Mouse (Mus musculus): ENCODE measurements around the gene Lrrc20. TPM values are rescaled to one million over a fixed set of nuclear protein-coding genes. Genes with fewer than 3 reads are reported as not detected.

Lrrc20 gene
- polyA plus RNA-seq, 1 experiment from 2014 or later, result 11.8 TPM

- no peak for ATAC-seq (ENCODE audit: insufficient number of reproducible peaks, low FRiP score, low TSS enrichment, low read depth)
- 62% methylated on average over 3 of the region's 3 CpGs for WGBS
- H3K4me3 ChIP-seq (ENCODE audit: low read depth, low read length), result no peak overlapping the region
These were observed 18.4 kb upstream of the Lrrc20 start for GRCm38 (mm10) chr10:61457182-61457581.

DNA sequence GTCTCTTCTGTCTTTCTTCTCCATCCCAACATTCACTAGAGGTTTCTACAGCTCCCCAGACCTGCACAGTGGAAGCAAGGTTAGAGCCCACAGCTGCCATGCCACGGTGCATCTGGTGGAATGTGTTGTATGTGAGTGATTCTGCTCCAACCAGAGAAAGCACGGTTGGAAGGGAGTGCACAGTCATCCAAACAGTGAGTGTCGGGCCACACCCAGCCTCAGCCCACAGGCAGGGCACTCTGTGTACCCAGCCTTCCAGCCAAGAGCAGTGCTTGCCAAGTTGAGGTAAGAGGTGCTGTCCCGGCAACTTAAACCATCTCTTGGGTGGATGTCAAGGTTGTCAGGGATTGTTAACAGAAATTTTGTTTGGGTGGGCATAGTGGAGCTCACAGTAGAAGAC lies 10.6 kb upstream of the Lrrc20 start:
- Histone ChIP-seq H3K9ac (ENCODE audit: low read length) (no peak overlapping the region), H3K4me3 (ENCODE audit: low read depth, low read length) (no peak overlapping the region), H3K27ac (replicated peaks; ENCODE audit: low read depth, low read length) (no peak overlapping the region), H3K27me3 (ENCODE audit: control insufficient read depth, insufficient read depth, low read length) (no peaks in the 10 kb centered on the region), H3K4me2 (ENCODE audit: low read depth, severe bottlenecking) (no peak overlapping the region), H3K36me3 (ENCODE audit: control insufficient read depth, insufficient read depth, low read length) (no peaks in the 10 kb centered on the region), H3K4me1 (ENCODE audit: control insufficient read depth, insufficient read depth, low read length) (no peaks in the 10 kb centered on the region), H3K9me3 (ENCODE audit: control insufficient read depth, low read length) (no peaks in the 10 kb centered on the region)
- ATAC-seq (ENCODE audit: insufficient number of reproducible peaks, low FRiP score, low TSS enrichment, low read depth), result no peak
- WGBS, result 89% methylated on average over 4 of the region's 4 CpGs
- no peak for DNase-seq (ENCODE audit: low spot score)

More at GRCm38 (mm10) chr10:61457182-61457581, 18.4 kb upstream of the Lrrc20 start:
- Histone ChIP-seq H3K9me3 (ENCODE audit: control insufficient read depth, low read length) (no peaks in the 10 kb centered on the region), H3K36me3 (ENCODE audit: control insufficient read depth, insufficient read depth, low read length) (no peaks in the 10 kb centered on the region), H3K27me3 (ENCODE audit: control insufficient read depth, insufficient read depth, low read length) (no peaks in the 10 kb centered on the region), H3K27ac (replicated peaks; ENCODE audit: low read depth, low read length) (no peak overlapping the region), H3K4me1 (ENCODE audit: control insufficient read depth, insufficient read depth, low read length) (no peaks in the 10 kb centered on the region), H3K9ac (ENCODE audit: low read length) (no peak overlapping the region), H3K4me2 (ENCODE audit: low read depth, severe bottlenecking) (no peak overlapping the region)
- no peak for DNase-seq (ENCODE audit: low spot score)

DNA sequence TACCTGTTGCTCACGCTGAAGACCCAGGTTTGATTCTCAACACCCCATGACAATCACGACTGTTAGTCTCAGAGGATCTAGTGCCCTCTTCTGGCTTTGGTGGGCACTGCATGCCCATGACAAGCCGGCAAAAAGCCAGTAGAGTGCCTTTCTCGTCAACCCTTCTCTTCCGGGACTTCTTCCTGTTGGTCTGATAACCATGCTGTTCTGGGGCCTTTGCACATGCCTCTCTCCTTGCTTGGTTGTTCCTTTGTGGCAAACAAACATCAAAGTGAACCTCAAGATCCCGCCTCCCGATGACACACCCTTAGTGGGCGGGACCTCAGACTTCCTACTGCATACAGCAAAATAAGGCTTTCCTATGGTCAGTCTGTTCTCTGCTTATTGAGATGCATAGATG lies 9.4 kb upstream of the Lrrc20 start:
- H3K9ac ChIP-seq (ENCODE audit: low read length), result no peak overlapping the region
- H3K9me3 ChIP-seq (ENCODE audit: control insufficient read depth, low read length), result no peaks in the 10 kb centered on the region
- H3K4me2 ChIP-seq (ENCODE audit: low read depth, severe bottlenecking), result no peak overlapping the region
- DNase-seq (ENCODE audit: low spot score), result no peak
- no peaks in the 10 kb centered on the region for H3K4me1 ChIP-seq (ENCODE audit: control insufficient read depth, insufficient read depth, low read length)
- H3K27ac ChIP-seq (replicated peaks; ENCODE audit: low read depth, low read length), result no peak overlapping the region
- no peak for ATAC-seq (ENCODE audit: insufficient number of reproducible peaks, low FRiP score, low TSS enrichment, low read depth)
- H3K36me3 ChIP-seq (ENCODE audit: control insufficient read depth, insufficient read depth, low read length), result no peaks in the 10 kb centered on the region
- no peaks in the 10 kb centered on the region for H3K27me3 ChIP-seq (ENCODE audit: control insufficient read depth, insufficient read depth, low read length)
- WGBS, result 66% methylated on average over 8 of the region's 8 CpGs
- H3K4me3 ChIP-seq (ENCODE audit: low read depth, low read length), result no peak overlapping the region

- 30% methylated on average over 5 of the region's 5 CpGs for WGBS
- Histone ChIP-seq H3K9me3 (ENCODE audit: control insufficient read depth, low read length) (no peaks in the 10 kb centered on the region), H3K9ac (ENCODE audit: low read length) (no peak overlapping the region), H3K27me3 (ENCODE audit: control insufficient read depth, insufficient read depth, low read length) (no peaks in the 10 kb centered on the region), H3K4me1 (ENCODE audit: control insufficient read depth, insufficient read depth, low read length) (no peaks in the 10 kb centered on the region), H3K4me2 (ENCODE audit: low read depth, severe bottlenecking) (no peak overlapping the region), H3K36me3 (ENCODE audit: control insufficient read depth, insufficient read depth, low read length) (no peaks in the 10 kb centered on the region), H3K4me3 (ENCODE audit: low read depth, low read length) (no peak overlapping the region), H3K27ac (replicated peaks; ENCODE audit: low read depth, low read length) (no peak overlapping the region)
- DNase-seq (ENCODE audit: low spot score) (peak; percentile 61), ATAC-seq (ENCODE audit: insufficient number of reproducible peaks, low FRiP score, low TSS enrichment, low read depth) (no peak)
These were observed 8.7 kb upstream of the Lrrc20 start for GRCm38 (mm10) chr10:61466873-61467272.

- Histone ChIP-seq H3K4me1 (ENCODE audit: control insufficient read depth, insufficient read depth, low read length) (no peaks in the 10 kb centered on the region), H3K4me2 (ENCODE audit: low read depth, severe bottlenecking) (no peak overlapping the region), H3K9ac (ENCODE audit: low read length) (no peak overlapping the region), H3K27ac (replicated peaks; ENCODE audit: low read depth, low read length) (no peak overlapping the region), H3K4me3 (ENCODE audit: low read depth, low read length) (no peak overlapping the region), H3K36me3 (ENCODE audit: control insufficient read depth, insufficient read depth, low read length) (no peaks in the 10 kb centered on the region), H3K27me3 (ENCODE audit: control insufficient read depth, insufficient read depth, low read length) (no peaks in the 10 kb centered on the region), H3K9me3 (ENCODE audit: control insufficient read depth, low read length) (no peaks in the 10 kb centered on the region)
- ATAC-seq (ENCODE audit: insufficient number of reproducible peaks, low FRiP score, low TSS enrichment, low read depth), result no peak
- DNase-seq (ENCODE audit: low spot score), result no peak
- WGBS, result 63% methylated on average over 7 of the region's 7 CpGs
These were observed 6.7 kb upstream of the Lrrc20 start for GRCm38 (mm10) chr10:61468900-61469299.

DNA sequence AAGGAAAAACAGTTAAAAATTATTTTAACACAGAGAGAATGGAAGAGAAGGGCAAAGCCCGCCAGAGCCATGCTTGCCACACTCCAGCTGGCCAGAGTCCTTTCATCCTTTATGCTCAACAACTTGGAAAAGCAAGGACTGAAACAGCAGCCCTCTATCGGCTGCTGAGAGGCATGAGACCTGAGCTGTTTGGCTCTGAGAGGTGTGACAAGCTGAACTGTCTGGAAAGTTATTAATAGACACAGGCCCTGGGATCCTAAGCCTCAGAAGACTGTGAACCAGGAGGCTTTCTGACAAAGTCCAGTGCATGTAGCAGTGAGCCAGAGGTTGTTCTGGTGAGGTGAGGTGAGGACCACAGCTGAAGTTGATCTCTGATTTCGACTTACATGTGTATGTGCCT lies 2.0 kb upstream of the Lrrc20 start:
- no peaks in the 10 kb centered on the region for H3K9me3 ChIP-seq (ENCODE audit: control insufficient read depth, low read length)
- 78% methylated on average over 3 of the region's 3 CpGs for WGBS
- H3K27ac ChIP-seq (replicated peaks; ENCODE audit: low read depth, low read length), result no peak overlapping the region
- H3K36me3 ChIP-seq (ENCODE audit: control insufficient read depth, insufficient read depth, low read length), result no peaks in the 10 kb centered on the region
- ATAC-seq (ENCODE audit: insufficient number of reproducible peaks, low FRiP score, low TSS enrichment, low read depth) (no peak), DNase-seq (ENCODE audit: low spot score) (no peak)
- no peak overlapping the region for H3K4me3 ChIP-seq (ENCODE audit: low read depth, low read length)
- H3K4me1 ChIP-seq (ENCODE audit: control insufficient read depth, insufficient read depth, low read length), result peaks cover 4% of the 10 kb centered on the region
- no peak overlapping the region for H3K4me2 ChIP-seq (ENCODE audit: low read depth, severe bottlenecking)
- H3K9ac ChIP-seq (ENCODE audit: low read length), result no peak overlapping the region
- no peaks in the 10 kb centered on the region for H3K27me3 ChIP-seq (ENCODE audit: control insufficient read depth, insufficient read depth, low read length)

DNA sequence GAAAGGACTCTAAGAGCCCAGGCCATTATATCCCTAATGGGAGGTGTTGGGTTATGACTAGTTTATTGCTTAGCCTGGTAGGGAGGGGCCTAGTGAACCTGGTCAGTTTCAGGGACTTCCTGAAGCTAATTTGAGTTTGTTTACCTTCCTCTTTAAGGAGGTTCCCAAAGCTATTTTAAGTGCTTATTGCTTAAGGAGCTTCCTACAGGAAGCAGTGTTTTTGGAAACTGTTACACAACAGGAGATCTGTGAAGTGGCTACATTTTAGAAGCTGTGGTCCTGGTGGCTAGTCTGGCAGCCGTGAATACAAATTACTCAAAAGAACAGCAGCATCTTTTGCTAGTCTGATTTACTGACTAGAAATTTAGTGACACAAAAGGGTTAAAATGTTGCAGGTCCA lies 1.3 kb upstream of the Lrrc20 start:
- DNase-seq (ENCODE audit: low spot score), result no peak
- H3K9me3 ChIP-seq (ENCODE audit: control insufficient read depth, low read length), result no peaks in the 10 kb centered on the region
- peaks cover 4% of the 10 kb centered on the region for H3K4me1 ChIP-seq (ENCODE audit: control insufficient read depth, insufficient read depth, low read length)
- H3K4me3 ChIP-seq (ENCODE audit: low read depth, low read length), result no peak overlapping the region
- ATAC-seq (ENCODE audit: insufficient number of reproducible peaks, low FRiP score, low TSS enrichment, low read depth), result no peak
- H3K27me3 ChIP-seq (ENCODE audit: control insufficient read depth, insufficient read depth, low read length), result no peaks in the 10 kb centered on the region
- 87% methylated on average over 1 of the region's 1 CpGs for WGBS
- no peak overlapping the region for H3K4me2 ChIP-seq (ENCODE audit: low read depth, severe bottlenecking)
- H3K27ac ChIP-seq (replicated peaks; ENCODE audit: low read depth, low read length), result no peak overlapping the region
- no peaks in the 10 kb centered on the region for H3K36me3 ChIP-seq (ENCODE audit: control insufficient read depth, insufficient read depth, low read length)
- H3K9ac ChIP-seq (ENCODE audit: low read length), result no peak overlapping the region

DNA sequence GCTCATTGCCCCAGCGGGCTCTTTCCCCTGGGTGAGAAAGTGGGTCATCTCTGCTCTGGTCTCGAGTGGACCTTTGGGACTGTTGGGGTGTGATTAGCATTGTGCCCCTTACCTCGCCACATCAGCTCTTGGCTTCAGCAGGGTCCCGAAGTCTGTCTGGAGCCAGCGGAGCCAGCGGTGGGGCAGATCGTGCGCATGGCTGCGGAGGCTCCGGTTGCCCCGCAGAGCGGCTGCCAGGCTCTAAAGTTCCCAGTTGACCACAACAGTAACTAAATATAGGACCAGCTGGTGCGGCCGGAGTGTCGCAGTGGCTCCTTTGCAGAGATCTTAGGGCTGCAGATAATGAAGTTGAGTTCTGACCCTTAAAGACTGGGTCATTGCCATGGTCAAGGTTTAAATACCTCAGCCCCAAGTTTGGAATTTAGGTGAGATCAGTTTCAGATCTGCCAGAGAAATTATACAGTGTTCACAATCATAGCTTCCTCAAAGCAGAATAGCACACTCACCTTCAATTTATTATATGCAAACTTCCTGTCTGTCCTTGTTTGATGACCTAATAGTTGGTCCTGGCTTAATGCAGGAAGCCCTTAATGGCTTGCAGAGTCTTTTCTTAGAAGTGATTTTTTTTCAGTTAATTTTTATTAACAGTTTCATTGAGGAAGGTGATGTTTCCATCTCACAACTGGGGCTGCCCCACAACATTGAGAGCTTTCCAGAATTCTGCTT lies 1.0 kb downstream of the Lrrc20 start:
- H3K9me3 ChIP-seq (ENCODE audit: control insufficient read depth, low read length), result no peaks in the 10 kb centered on the region
- DNase-seq (ENCODE audit: low spot score), result no peak
- peaks cover 4% of the 10 kb centered on the region for H3K4me1 ChIP-seq (ENCODE audit: control insufficient read depth, insufficient read depth, low read length)
- H3K4me2 ChIP-seq (ENCODE audit: low read depth, severe bottlenecking), result peak overlapping the region; percentile 95
- H3K4me3 ChIP-seq (ENCODE audit: low read depth, low read length), result peak overlapping the region; percentile 80
- ATAC-seq (ENCODE audit: insufficient number of reproducible peaks, low FRiP score, low TSS enrichment, low read depth), result no peak
- no peaks in the 10 kb centered on the region for H3K36me3 ChIP-seq (ENCODE audit: control insufficient read depth, insufficient read depth, low read length)
- H3K27me3 ChIP-seq (ENCODE audit: control insufficient read depth, insufficient read depth, low read length), result no peaks in the 10 kb centered on the region
- no peak overlapping the region for H3K27ac ChIP-seq (replicated peaks; ENCODE audit: low read depth, low read length)
- peak overlapping the region; percentile 82 for H3K9ac ChIP-seq (ENCODE audit: low read length)
- 1% methylated on average over 15 of the region's 15 CpGs for WGBS

GRCm38 (mm10) chr10:61479461-61479860 lies 3.9 kb downstream of the Lrrc20 start:
- WGBS, result 87% methylated on average over 10 of the region's 10 CpGs
- ATAC-seq (ENCODE audit: insufficient number of reproducible peaks, low FRiP score, low TSS enrichment, low read depth) (no peak), DNase-seq (ENCODE audit: low spot score) (no peak)
- Histone ChIP-seq H3K9me3 (ENCODE audit: control insufficient read depth, low read length) (no peaks in the 10 kb centered on the region), H3K36me3 (ENCODE audit: control insufficient read depth, insufficient read depth, low read length) (no peaks in the 10 kb centered on the region), H3K27me3 (ENCODE audit: control insufficient read depth, insufficient read depth, low read length) (no peaks in the 10 kb centered on the region), H3K4me2 (ENCODE audit: low read depth, severe bottlenecking) (no peak overlapping the region), H3K9ac (ENCODE audit: low read length) (no peak overlapping the region), H3K4me3 (ENCODE audit: low read depth, low read length) (no peak overlapping the region), H3K27ac (replicated peaks; ENCODE audit: low read depth, low read length) (no peak overlapping the region), H3K4me1 (ENCODE audit: control insufficient read depth, insufficient read depth, low read length) (peaks cover 4% of the 10 kb centered on the region)
